Mouse (Mus musculus) liver, embryonic 11.5 days (tissue): ENCODE measurements around the gene Olfr671. TPM values are rescaled to one million over a fixed set of nuclear protein-coding genes. Genes with fewer than 3 reads are reported as not detected.

ENCODE experiments used
- polyA plus RNA-seq: library from polyadenylated mRNA; unstranded; fragments of >200 nt; fragmentation: Nextera tagmentation; extraction: Ambion mirVana; gene quantifications from 2 replicates; pipeline ENCODE4 v1.2.1, GENCODE M21; 2014

Olfr671 gene
- polyA plus RNA-seq, 1 experiment from 2014 or later = not detected

Other genes starting within 250 kb of the Olfr671 start
- not detected in 2 replicates for gene Usp17le, start 201.7 kb downstream of the Olfr671 start, polyA plus RNA-seq
- not detected in 2 replicates for gene Usp17lb, start 136.5 kb downstream of the Olfr671 start, polyA plus RNA-seq
- not detected in 2 replicates for gene Usp17la, start 122.1 kb downstream of the Olfr671 start, polyA plus RNA-seq
- not detected in 2 replicates for gene Olfr665, start 101.1 kb downstream of the Olfr671 start, polyA plus RNA-seq
- not detected in 2 replicates for gene Olfr666, start 83.2 kb downstream of the Olfr671 start, polyA plus RNA-seq
- not detected in 2 replicates for gene Olfr667, start 57.6 kb downstream of the Olfr671 start, polyA plus RNA-seq
- not detected in 2 replicates for gene Olfr668, start 51.1 kb downstream of the Olfr671 start, polyA plus RNA-seq
- gene Olfr669, start 44.9 kb downstream of the Olfr671 start, polyA plus RNA-seq = not detected in 2 replicates
- gene Olfr670, start 16.5 kb downstream of the Olfr671 start, polyA plus RNA-seq = not detected in 2 replicates
- gene Olfr672, start 22.9 kb upstream of the Olfr671 start, polyA plus RNA-seq = not detected in 2 replicates
- not detected in 2 replicates for gene Olfr675, start 49.3 kb upstream of the Olfr671 start, polyA plus RNA-seq
- not detected in 2 replicates for gene Olfr676, start 53.6 kb upstream of the Olfr671 start, polyA plus RNA-seq
- not detected in 2 replicates for gene Olfr677, start 72.2 kb upstream of the Olfr671 start, polyA plus RNA-seq
- gene Olfr678, start 85.3 kb upstream of the Olfr671 start, polyA plus RNA-seq = not detected in 2 replicates
- not detected in 2 replicates for gene Olfr679, start 102.1 kb upstream of the Olfr671 start, polyA plus RNA-seq
- gene Olfr680-ps1, start 113.7 kb upstream of the Olfr671 start, polyA plus RNA-seq = not detected in 2 replicates
- gene Olfr681, start 137.7 kb upstream of the Olfr671 start, polyA plus RNA-seq = not detected in 2 replicates
- gene Olfr683, start 167.9 kb upstream of the Olfr671 start, polyA plus RNA-seq = not detected in 2 replicates
- not detected in 2 replicates for gene Olfr684, start 184.5 kb upstream of the Olfr671 start, polyA plus RNA-seq
- gene Olfr685, start 206.9 kb upstream of the Olfr671 start, polyA plus RNA-seq = not detected in 2 replicates
- gene Olfr686, start 228.4 kb upstream of the Olfr671 start, polyA plus RNA-seq = not detected in 2 replicates